Mouse (Mus musculus): ENCODE results near the gene Gabbr2.

Gene Gabbr2

DNA sequence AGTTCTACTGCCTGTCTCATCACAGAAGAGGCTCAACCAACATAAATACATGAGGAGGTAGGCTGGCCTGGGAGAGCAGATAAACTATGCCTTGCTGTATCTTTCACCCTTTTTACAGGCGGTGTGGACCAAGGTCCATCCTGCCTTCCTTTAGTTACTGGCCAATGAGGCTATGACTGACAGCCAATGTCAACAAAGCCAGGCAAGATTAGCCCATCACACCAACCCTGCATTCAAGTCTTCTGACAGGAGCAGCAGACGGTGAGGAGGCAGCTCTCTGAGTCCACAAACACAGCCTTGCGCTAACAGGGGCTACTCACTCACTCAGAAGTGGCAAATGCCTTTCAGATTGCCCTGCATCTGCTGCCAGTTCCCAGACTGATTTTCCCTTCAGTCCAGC, 3.4 kb downstream of the Gabbr2 start:
- DNase-seq = no peak

DNA sequence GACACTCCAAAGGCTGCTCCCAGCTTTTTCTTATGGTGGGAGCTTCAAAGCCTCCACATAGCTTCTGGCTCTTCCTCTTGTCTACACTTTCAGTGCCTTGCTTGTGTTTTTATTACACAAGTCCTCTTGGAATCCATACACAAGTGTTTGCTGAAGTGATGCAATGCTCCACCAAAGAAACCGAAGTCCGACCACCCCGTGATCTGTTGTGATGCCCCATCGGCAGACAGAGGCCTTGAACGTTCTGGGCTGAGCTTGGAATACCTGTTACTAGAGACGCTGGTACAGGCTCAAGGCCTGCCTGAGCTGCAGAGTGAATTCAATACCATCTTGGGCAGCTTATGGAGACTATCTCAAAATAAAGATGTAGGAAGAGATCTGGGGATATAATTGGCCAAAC, 3.9 kb downstream of the Gabbr2 start:
- no peak for DNase-seq

DNA sequence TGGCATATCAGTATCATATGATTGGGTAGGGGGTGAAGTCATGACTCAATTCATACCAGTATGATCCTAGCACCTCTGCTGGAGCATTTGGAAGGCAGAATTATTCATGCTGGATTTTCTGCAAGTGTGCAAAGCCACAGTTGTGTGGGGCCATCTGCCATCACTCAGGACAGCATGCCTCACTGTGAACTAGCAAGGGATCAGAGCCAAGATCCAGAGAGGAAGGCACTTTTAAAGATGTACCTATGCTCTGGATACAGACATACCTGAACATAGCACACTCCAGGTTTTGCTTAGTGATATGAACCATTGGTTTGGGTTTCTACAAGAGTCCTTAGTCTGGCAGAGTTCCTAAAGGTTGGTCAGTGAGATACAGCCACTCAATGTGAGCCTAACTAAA, 5.6 kb downstream of the Gabbr2 start:
- DNase-seq = no peak

DNA sequence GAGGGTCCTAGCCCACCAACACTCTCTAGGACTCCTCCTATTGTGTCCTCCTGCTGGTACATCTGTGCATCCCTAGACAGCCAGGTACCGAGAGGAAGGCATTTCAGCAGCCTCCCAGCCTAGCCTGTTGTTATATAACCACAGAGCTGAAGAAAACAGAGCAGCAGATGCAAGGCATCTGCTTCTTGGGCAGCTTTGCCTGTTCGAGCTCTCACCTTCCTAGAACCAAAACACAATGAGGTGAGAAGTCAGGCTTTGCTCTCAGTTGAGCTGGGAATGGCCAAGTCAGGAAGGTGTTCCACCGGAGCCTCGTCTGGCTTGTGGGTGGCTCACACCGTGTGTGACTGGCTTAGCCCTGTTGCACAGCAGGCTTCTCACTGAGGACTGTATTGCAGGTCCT, 8.8 kb downstream of the Gabbr2 start:
- peak; percentile 47 for DNase-seq

- DNase-seq = no peak
Observed at GRCm38 (mm10) chr4:46982094-46982493, 9.6 kb downstream of the Gabbr2 start.

GRCm38 (mm10) chr4:46978371-46978770, 13.3 kb downstream of the Gabbr2 start:
- no peak for DNase-seq

GRCm38 (mm10) chr4:46977161-46977560, 14.5 kb downstream of the Gabbr2 start:
- DNase-seq = no peak

DNA sequence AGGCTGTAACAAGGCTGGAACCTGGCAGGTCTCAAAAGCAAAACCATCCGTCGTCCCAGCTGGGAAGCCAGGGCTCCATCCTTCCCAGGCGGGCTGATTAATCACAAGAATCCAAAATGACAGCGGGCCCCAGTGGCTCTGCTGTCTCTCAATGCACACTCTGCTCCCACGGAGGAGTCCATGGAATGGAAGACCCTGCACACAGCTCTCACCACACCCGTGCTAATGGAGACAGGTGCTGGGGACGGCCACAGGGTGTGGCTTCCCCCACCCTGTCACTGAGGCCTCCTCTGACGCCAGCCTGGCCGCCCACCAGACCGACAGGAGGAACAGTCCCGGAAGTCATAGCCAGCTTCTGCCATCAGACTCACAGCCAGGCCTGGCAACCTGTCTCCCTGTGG, 15.0 kb downstream of the Gabbr2 start:
- peak; percentile 39 for DNase-seq

DNA sequence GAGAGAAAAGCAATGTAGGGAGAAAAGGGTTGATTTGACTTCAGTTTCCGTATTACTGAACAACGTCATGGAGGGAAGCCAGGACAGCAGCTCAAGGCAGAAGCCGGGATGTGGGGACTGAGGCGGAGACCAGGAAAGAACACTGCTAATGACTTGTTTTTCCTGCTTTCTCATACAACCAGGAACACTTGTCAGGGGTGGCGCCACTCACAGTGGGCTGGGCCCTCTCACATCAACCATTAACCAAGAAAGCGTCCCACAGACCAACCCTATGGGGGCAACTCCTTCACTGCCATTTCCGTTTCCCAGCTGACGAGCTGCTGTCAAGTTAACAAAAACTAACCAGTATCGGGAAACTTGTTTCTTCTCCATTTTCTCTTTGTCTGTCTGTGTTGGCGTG, 18.4 kb downstream of the Gabbr2 start:
- DNase-seq = no peak

- DNase-seq = no peak
Observed at GRCm38 (mm10) chr4:46967981-46968380, 23.7 kb downstream of the Gabbr2 start.

DNA sequence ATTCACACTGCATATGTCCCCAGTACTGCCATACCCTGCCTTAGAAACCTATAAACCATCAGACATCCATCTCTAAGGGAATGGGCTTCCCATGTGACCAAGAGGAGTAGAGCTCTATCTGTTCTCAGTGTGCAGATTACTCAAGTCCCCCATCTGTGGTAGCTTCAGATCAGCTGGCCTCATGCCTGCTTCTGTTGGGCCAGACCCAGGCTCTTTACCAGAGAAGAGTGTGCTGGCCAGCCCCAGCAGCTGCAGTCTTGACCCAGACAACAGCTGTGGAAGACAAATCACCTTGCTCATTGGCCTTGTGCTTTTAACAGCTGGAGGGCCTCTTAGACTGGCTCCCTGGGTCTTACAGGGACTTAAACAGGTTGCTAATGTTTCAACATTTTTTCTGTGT, 25.1 kb downstream of the Gabbr2 start:
- DNase-seq = no peak

DNA sequence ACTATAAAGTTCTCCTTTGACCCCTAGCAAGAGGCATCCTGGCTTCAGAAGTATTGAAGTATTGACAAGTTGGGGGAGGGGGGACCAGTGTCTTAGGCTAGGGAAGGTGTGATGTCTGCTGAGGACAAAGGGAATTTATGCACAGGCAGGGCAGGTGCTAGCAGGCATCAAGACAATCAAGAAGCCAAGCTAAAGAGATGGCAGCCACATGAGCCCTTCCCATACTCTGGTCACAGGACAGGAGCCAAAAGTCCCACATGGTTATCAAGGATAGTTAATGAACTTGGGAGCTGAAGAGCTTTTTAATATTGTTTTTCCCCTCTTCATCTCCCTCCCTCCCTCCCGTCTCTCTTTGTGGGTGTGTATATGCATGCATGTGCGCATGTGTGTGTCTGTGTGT, 30.3 kb downstream of the Gabbr2 start:
- DNase-seq = no peak

GRCm38 (mm10) chr4:46960208-46960607, 31.5 kb downstream of the Gabbr2 start:
- no peak for DNase-seq

- DNase-seq = no peak
Observed at GRCm38 (mm10) chr4:46959776-46960175, 31.9 kb downstream of the Gabbr2 start.

DNA sequence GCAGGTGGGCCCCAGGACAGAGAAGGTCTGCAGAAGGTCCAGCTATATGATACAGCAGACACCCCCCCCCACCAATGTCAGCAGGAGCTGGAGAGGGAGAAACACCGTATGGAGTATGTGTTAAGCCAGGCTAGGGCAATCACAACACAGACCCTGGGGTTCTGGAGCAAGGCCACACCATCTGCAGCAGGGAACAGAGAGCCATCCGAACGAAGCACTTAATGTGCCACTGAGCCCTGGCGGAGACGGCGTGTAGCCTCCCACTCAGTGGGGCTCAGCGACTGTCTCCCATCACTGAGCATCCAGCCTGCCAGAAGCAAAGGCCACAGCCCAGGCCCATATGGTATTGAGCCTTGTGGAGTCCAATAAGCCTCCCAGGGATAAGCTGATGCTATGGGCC, 33.7 kb downstream of the Gabbr2 start:
- no peak for DNase-seq

- no peak for DNase-seq
Observed at GRCm38 (mm10) chr4:46956966-46957365, 34.7 kb downstream of the Gabbr2 start.

- DNase-seq = no peak
Observed at GRCm38 (mm10) chr4:46953021-46953420, 38.7 kb downstream of the Gabbr2 start.

- no peak for DNase-seq
Observed at GRCm38 (mm10) chr4:46952562-46952961, 39.1 kb downstream of the Gabbr2 start.

DNA sequence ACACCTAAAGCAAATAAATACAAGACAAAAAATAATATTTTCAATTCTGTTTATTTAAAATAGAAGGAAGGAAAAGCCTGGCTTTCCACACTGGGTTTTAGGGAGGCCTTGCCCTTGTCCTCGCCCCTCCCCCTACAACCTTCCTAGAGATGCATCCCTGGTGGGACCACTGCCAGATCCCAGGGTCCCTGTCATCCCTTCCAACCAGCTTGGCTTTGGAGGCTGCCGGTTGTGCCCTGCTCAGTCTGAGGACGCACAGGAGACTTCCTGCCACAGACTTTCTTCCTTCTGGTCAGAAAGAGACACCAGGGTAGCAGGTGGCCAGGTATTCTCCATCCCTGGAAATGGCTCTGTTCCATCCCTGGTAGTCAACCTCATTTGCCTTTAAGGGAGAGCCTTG, 57.4 kb downstream of the Gabbr2 start:
- DNase-seq = no peak

DNA sequence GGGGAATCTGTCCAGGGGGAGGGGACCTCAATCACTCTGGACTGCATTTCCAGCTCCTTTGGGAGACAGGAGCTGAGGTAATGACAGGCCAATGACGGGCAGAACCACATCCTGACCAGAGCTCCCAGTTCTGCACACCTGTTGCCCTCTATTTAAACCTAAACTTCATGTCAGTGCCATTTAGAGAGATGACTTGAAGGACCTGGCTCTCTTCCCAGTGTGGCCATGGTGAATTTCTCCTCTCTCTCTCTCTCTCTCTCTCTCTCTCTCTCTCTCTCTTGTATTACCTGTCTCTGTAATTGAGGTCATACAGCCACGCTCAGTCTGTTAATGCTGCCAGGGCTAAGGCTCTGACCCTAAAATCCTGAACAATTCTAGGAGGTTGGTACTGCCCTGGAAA, 58.1 kb downstream of the Gabbr2 start:
- DNase-seq = no peak

DNA sequence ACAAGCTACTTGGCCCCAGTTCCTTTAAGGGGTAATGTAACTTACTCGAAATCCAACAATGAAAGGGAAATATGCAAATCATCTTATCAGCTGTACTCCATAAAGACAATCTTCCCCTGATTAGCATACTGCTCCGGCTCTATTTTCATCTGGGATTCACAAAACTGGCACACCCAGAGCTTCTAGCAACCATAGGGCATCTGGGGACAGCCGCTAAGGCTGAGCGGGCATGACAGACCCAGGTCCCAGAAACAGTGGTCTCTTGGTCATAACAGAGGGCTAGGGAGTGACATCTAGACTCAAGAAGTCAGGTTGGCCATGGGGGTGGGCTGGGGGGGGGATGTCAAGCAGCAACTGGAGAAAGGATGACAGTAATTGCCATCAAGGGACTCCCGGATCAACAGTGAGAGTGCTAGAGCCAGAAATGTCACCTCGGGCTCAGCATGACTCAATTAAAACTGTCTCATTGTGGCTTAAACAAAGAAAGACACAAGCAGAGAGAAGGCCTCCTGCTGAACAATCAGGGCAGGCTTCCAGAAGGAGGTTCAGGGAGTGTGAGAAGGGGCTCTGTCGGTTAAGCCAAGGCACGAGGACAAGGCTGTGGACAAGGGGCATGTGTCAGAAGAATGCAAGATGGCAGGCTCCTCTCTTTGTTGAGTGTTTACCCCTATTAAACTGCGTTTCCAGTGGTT, 59.8 kb downstream of the Gabbr2 start:
- no peak for DNase-seq

- no peak for DNase-seq
Observed at GRCm38 (mm10) chr4:46928112-46928511, 63.6 kb downstream of the Gabbr2 start.

DNA sequence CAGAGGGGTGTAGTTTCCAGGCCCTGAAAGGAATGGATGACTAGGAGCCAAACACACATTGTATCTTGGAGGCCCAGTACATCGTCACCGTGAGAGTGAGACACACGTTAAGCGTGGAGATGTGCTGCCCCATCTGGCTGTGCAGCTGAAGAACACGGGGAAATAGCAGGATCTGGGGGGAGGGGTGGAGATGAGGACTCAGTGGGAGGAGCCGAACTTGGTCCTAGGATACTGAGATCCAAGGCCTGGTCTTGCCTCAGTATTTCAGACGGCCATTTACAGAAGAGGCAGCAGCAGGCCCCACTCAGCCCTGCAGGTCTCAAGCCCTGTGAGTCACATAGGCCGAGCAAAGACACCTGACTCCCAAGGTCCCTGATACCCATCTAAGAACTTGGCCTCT, 72.5 kb downstream of the Gabbr2 start:
- DNase-seq = peak; percentile 60

DNA sequence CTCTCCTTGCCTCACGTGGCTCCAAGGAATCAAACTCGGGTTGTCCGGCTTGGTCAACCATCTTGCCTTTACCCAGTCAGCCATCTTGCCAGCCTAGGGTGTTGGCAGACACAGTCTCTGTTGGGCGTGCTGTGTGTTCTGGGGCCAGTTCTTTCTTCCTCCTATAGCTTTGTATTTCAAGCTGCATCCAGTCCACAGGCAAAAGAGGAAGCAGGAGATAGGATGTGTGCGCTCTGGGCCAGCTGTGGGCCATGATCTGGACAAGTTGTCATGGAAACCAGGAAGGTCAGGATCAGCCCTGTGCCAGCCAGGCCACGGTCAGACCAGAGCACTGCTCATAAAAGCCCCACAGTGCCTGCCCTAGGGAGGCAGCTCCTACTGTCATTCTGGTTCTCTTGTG, 74.9 kb downstream of the Gabbr2 start:
- DNase-seq = no peak

- no peak for DNase-seq
Observed at GRCm38 (mm10) chr4:46915934-46916333, 75.7 kb downstream of the Gabbr2 start.

GRCm38 (mm10) chr4:46915476-46915875, 76.2 kb downstream of the Gabbr2 start:
- no peak for DNase-seq

All from right cerebral cortex, postnatal 25 days (tissue).